Mouse (Mus musculus): ENCODE results near the gene Ddn. TPM values are rescaled to one million over a fixed set of nuclear protein-coding genes. Genes with fewer than 3 reads are reported as not detected.
A peak's percentile ranks its signal among the peaks of the same experiment; 100 is the strongest.
"Not testable (repeated sequence)": the region's sequence is repeated elsewhere in the genome, so short reads cannot be mapped to it uniquely, and the experiment has no call there.

Ddn gene
- polyA plus RNA-seq, 1 experiment from 2014 or later: 0.48 TPM

DNA sequence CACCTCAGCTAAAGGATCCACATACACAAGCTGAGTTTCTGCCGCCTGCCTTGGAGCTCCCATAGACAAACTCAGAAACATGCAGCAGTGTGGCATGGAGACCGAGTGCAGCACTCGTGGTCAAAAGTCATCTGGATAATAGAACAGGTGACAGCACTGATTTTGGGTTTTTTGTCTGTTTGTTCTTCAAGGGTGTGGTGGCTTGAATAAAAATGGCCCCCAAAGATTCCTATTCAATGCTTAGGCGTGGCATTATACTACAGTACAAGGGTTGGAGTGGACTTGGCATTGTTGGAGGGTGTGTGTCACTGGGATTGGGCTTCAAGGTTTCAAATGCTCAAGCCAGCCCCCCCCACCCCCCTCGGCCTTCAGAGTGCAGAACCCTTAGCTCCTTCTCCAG, 12.9 kb upstream of the Ddn start:
- Histone ChIP-seq H3K36me3 (ENCODE audit: control insufficient read depth, insufficient read depth, low read length) (peaks cover 2% of the 10 kb centered on the region; the same call in 1 of the 2 replicates), H3K27me3 (ENCODE audit: control insufficient read depth, insufficient read depth, low read length) (no peaks in the 10 kb centered on the region), H3K27ac (ENCODE audit: low read depth, low read length) (no peak overlapping the region), H3K4me3 (ENCODE audit: low read depth, low read length) (no peak overlapping the region), H3K9me3 (ENCODE audit: control insufficient read depth, low read length) (no peaks in the 10 kb centered on the region), H3K9ac (ENCODE audit: low read length) (no peak overlapping the region), H3K4me1 (ENCODE audit: control insufficient read depth, insufficient read depth, low read length) (no peaks in the 10 kb centered on the region), H3K4me2 (ENCODE audit: low read depth) (no peak overlapping the region)
- 93% methylated on average over 5 of the region's 5 CpGs for whole genome bisulfite sequencing
- ATAC-seq (ENCODE audit: insufficient read depth, low FRiP score, low TSS enrichment) (no peak), DNase-seq (ENCODE audit: low spot score) (no peak)

DNA sequence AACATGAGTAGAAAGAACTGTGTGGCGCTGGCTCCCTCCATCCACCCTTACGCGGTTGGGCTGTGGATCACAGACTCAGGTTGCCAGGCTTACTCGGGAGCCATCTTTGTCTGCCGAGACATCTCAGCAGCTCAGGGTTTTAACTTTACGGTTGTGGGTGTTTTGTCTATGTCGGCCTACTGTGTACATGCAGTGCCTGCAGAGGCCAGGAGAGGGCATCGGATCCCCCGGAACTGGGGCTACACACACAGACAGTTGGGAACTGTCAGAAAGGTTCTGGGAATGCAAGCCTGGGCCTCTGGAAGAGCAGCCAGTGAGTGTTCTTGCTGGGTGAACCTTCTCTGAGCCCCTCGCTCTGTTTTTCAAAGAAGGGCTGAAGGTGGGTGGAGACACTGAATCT, 12.1 kb upstream of the Ddn start:
- ATAC-seq (ENCODE audit: insufficient read depth, low FRiP score, low TSS enrichment) (no peak), DNase-seq (ENCODE audit: low spot score) (no peak)
- H3K9ac ChIP-seq (ENCODE audit: low read length): no peak overlapping the region
- no peak overlapping the region for H3K4me3 ChIP-seq (ENCODE audit: low read depth, low read length)
- no peaks in the 10 kb centered on the region for H3K27me3 ChIP-seq (ENCODE audit: control insufficient read depth, insufficient read depth, low read length)
- 31% methylated on average over 10 of the region's 10 CpGs for WGBS
- H3K27ac ChIP-seq (ENCODE audit: low read depth, low read length): no peak overlapping the region
- H3K4me1 ChIP-seq (ENCODE audit: control insufficient read depth, insufficient read depth, low read length): no peaks in the 10 kb centered on the region
- no peaks in the 10 kb centered on the region for H3K9me3 ChIP-seq (ENCODE audit: control insufficient read depth, low read length)
- peaks cover 2% of the 10 kb centered on the region; the same call in 1 of the 2 replicates for H3K36me3 ChIP-seq (ENCODE audit: control insufficient read depth, insufficient read depth, low read length)
- H3K4me2 ChIP-seq (ENCODE audit: low read depth): no peak overlapping the region

- no peak overlapping the region for H3K27ac ChIP-seq (ENCODE audit: low read depth, low read length)
- no peak overlapping the region for H3K4me2 ChIP-seq (ENCODE audit: low read depth)
- DNase-seq (ENCODE audit: low spot score) (no peak), ATAC-seq (ENCODE audit: insufficient read depth, low FRiP score, low TSS enrichment) (no peak)
- no peaks in the 10 kb centered on the region for H3K27me3 ChIP-seq (ENCODE audit: control insufficient read depth, insufficient read depth, low read length)
- no peak overlapping the region for H3K9ac ChIP-seq (ENCODE audit: low read length)
- H3K36me3 ChIP-seq (ENCODE audit: control insufficient read depth, insufficient read depth, low read length): peaks cover 2% of the 10 kb centered on the region; the same call in 1 of the 2 replicates
- 91% methylated on average over 4 of the region's 4 CpGs for WGBS
- H3K4me1 ChIP-seq (ENCODE audit: control insufficient read depth, insufficient read depth, low read length): no peaks in the 10 kb centered on the region
- no peaks in the 10 kb centered on the region for H3K9me3 ChIP-seq (ENCODE audit: control insufficient read depth, low read length)
- no peak overlapping the region for H3K4me3 ChIP-seq (ENCODE audit: low read depth, low read length)
Measured at GRCm38 (mm10) chr15:98820937-98821336, 11.6 kb upstream of the Ddn start.

GRCm38 (mm10) chr15:98818171-98818570, 8.9 kb upstream of the Ddn start:
- DNase-seq (ENCODE audit: low spot score) (no peak), ATAC-seq (ENCODE audit: insufficient read depth, low FRiP score, low TSS enrichment) (no peak)
- no peaks in the 10 kb centered on the region for H3K27me3 ChIP-seq (ENCODE audit: control insufficient read depth, insufficient read depth, low read length)
- no peaks in the 10 kb centered on the region for H3K9me3 ChIP-seq (ENCODE audit: control insufficient read depth, low read length)
- no peaks in the 10 kb centered on the region for H3K4me1 ChIP-seq (ENCODE audit: control insufficient read depth, insufficient read depth, low read length)
- H3K4me2 ChIP-seq (ENCODE audit: low read depth): no peak overlapping the region
- H3K36me3 ChIP-seq (ENCODE audit: control insufficient read depth, insufficient read depth, low read length): peaks cover 7% of the 10 kb centered on the region; the same call in 1 of the 2 replicates
- H3K9ac ChIP-seq (ENCODE audit: low read length): no peak overlapping the region
- H3K4me3 ChIP-seq (ENCODE audit: low read depth, low read length): no peak overlapping the region
- WGBS: 93% methylated on average over 7 of the region's 7 CpGs
- H3K27ac ChIP-seq (ENCODE audit: low read depth, low read length): no peak overlapping the region

GRCm38 (mm10) chr15:98812741-98813424, 3.6 kb upstream of the Ddn start:
- H3K9ac ChIP-seq (ENCODE audit: low read length): no peak overlapping the region
- no peak overlapping the region for H3K27ac ChIP-seq (ENCODE audit: low read depth, low read length)
- no peak overlapping the region for H3K4me2 ChIP-seq (ENCODE audit: low read depth)
- DNase-seq (ENCODE audit: low spot score): no peak
- H3K27me3 ChIP-seq (ENCODE audit: control insufficient read depth, insufficient read depth, low read length): peaks cover 22% of the 10 kb centered on the region
- H3K4me1 ChIP-seq (ENCODE audit: control insufficient read depth, insufficient read depth, low read length): peaks cover 3% of the 10 kb centered on the region; the same call in 1 of the 2 replicates
- peaks cover 10% of the 10 kb centered on the region; the same call in 1 of the 2 replicates for H3K36me3 ChIP-seq (ENCODE audit: control insufficient read depth, insufficient read depth, low read length)
- H3K4me3 ChIP-seq (ENCODE audit: low read depth, low read length): no peak overlapping the region
- WGBS: 83% methylated on average over 18 of the region's 20 CpGs
- ATAC-seq (ENCODE audit: insufficient read depth, low FRiP score, low TSS enrichment): no peak
- H3K9me3 ChIP-seq (ENCODE audit: control insufficient read depth, low read length): no peaks in the 10 kb centered on the region

- ATAC-seq (ENCODE audit: insufficient read depth, low FRiP score, low TSS enrichment); H3K9me3 ChIP-seq (ENCODE audit: control insufficient read depth, low read length); H3K4me2 ChIP-seq (ENCODE audit: low read depth); H3K4me3 ChIP-seq (ENCODE audit: low read depth, low read length); H3K27ac ChIP-seq (ENCODE audit: low read depth, low read length); H3K9ac ChIP-seq (ENCODE audit: low read length); DNase-seq (ENCODE audit: low spot score): not testable (repeated sequence)
- H3K27me3 ChIP-seq (ENCODE audit: control insufficient read depth, insufficient read depth, low read length): peaks cover 48% of the 10 kb centered on the region
- peaks cover 10% of the 10 kb centered on the region; the same call in 1 of the 2 replicates for H3K36me3 ChIP-seq (ENCODE audit: control insufficient read depth, insufficient read depth, low read length)
- H3K4me1 ChIP-seq (ENCODE audit: control insufficient read depth, insufficient read depth, low read length): peaks cover 24% of the 10 kb centered on the region
- WGBS: 71% methylated on average over 6 of the region's 6 CpGs
Measured at GRCm38 (mm10) chr15:98810212-98810611, 922 bp upstream of the Ddn start.

DNA sequence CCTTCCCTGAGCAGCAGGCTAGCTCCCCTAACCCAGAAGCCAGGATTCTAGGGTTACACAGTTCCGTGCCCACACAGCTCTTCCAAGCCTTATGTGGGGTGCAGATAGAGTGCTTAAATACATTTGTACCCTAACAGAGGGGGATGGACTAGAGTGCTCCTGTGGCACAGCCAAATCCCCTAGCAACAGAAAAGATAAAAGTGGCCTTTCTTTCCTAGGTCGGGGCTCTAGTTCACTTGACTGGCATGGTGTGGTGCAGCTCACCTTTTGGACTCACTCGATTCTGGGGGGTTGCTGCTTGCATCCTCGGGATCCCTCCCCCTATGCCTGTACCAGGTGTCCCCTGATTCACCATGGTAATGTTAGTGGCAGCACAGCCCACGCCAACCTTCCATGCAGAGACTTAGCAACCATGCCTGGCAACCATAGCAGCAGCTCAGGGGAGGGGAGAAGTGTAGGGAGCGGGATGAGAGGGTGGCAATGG, 597 bp downstream of the Ddn start:
- H3K4me2 ChIP-seq (ENCODE audit: low read depth): 0 out of 2 replicates have a peak overlapping the region, but pooled peaks have one; percentile 48
- H3K27me3 ChIP-seq (ENCODE audit: control insufficient read depth, insufficient read depth, low read length): peaks cover 62% of the 10 kb centered on the region
- H3K27ac ChIP-seq (ENCODE audit: low read depth, low read length): no peak overlapping the region
- 2% methylated on average over 6 of the region's 6 CpGs for WGBS
- H3K36me3 ChIP-seq (ENCODE audit: control insufficient read depth, insufficient read depth, low read length): peaks cover 8% of the 10 kb centered on the region; the same call in 1 of the 2 replicates
- no peaks in the 10 kb centered on the region for H3K9me3 ChIP-seq (ENCODE audit: control insufficient read depth, low read length)
- ATAC-seq (ENCODE audit: insufficient read depth, low FRiP score, low TSS enrichment) (no peak), DNase-seq (ENCODE audit: low spot score) (peak; percentile 9)
- peaks cover 30% of the 10 kb centered on the region for H3K4me1 ChIP-seq (ENCODE audit: control insufficient read depth, insufficient read depth, low read length)
- H3K9ac ChIP-seq (ENCODE audit: low read length): no peak overlapping the region
- H3K4me3 ChIP-seq (ENCODE audit: low read depth, low read length): no peak overlapping the region; the same call in 1 of the 2 replicates

GRCm38 (mm10) chr15:98807895-98808650, 1.2 kb downstream of the Ddn start:
- WGBS: 1% methylated on average over 19 of the region's 34 CpGs
- ATAC-seq (ENCODE audit: insufficient read depth, low FRiP score, low TSS enrichment): no peak
- H3K4me2 ChIP-seq (ENCODE audit: low read depth): peak overlapping the region; percentile 48
- H3K9ac ChIP-seq (ENCODE audit: low read length): 0 out of 2 replicates have a peak overlapping the region, but pooled peaks have one; percentile 23
- DNase-seq (ENCODE audit: low spot score): peak; percentile 26
- H3K4me3 ChIP-seq (ENCODE audit: low read depth, low read length): peak overlapping the region; percentile 33
- no peak overlapping the region for H3K27ac ChIP-seq (ENCODE audit: low read depth, low read length)
- peaks cover 30% of the 10 kb centered on the region for H3K4me1 ChIP-seq (ENCODE audit: control insufficient read depth, insufficient read depth, low read length)
- H3K9me3 ChIP-seq (ENCODE audit: control insufficient read depth, low read length): no peaks in the 10 kb centered on the region
- H3K27me3 ChIP-seq (ENCODE audit: control insufficient read depth, insufficient read depth, low read length): peaks cover 68% of the 10 kb centered on the region
- peaks cover 3% of the 10 kb centered on the region; the same call in 1 of the 2 replicates for H3K36me3 ChIP-seq (ENCODE audit: control insufficient read depth, insufficient read depth, low read length)

Measured in neural tube, embryonic 11.5 days (tissue).